Mouse (Mus musculus): ENCODE data around the gene 1810062G17Rik.
A peak's percentile ranks its signal among the peaks of the same experiment; 100 is the strongest.

1810062G17Rik gene

DNA sequence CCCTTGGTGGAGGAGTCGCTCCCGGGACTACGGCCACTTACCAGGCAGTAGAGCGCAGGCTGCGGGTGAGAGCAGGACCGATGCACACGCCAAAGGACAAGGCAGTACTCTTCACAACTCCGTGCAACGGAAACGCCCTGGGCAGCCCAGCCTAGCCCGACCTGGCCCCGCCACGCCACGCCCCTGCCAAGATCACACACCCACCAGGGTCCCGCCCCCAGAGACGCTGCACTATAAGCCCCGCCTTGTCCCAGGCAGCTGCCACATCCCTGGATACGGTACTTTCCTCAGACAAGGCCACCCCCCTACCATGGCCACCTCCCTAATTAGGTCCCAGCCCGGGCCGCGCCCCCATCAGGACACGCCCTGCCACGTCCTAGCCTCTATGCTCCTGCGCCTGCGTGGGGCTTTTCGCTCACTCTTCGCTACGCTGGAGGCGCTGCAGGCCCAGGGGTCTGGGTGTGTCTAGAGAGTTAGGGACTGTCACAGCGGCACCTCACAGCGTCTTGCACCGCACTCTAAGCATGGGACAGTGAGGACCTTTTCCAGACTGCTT is at the start of gene 1810062G17Rik, which contains the start of gene Anxa5:
Gene 1810062G17Rik, plus strand, starts transcription at position 406 of the 556 bp plus-strand sequence.
Gene Anxa5, minus strand, starts transcription at position 363 of the 556 bp plus-strand sequence.
- peak; percentile 98 to 99 for DNase-seq

DNA sequence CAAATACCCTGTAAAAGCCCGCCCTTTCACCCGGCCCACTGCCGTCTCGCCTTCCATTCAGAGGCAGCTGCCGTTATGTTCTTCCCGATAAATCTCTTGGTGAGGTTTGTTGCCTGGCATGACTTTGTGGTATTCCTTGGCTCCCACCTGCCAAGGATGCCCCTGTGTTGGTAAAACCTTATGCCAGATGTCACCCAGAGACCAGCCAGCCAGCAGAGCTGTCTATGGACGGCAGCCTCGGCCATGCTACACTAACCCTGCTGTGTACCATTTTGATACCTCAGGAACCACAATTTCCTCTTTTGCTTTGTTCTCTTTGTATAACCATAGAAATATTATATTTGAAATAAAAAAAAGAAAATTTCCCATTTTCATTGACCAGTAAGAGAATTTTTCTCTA is 48.4 kb upstream of the 1810062G17Rik start:
- no peak for DNase-seq

DNA sequence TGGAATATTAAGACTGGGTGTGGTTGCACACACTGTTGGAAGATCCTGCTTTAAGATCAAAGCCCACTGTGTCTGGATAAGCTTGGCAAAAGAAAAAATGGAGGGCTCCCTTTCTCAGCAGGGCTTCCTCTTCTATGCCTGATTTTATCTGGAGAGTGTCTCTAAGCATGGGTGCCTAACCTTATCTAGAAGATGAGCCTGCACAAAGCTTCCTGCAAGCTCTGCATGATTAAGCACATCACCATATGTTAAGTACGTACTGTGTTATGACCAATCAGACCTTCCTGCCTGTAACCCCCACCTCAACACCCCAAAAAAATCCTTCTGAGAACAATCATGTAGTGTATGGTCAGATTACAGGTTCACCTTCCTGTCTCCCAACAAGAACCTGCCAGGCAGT is 45.4 kb upstream of the 1810062G17Rik start:
- DNase-seq = no peak

DNA sequence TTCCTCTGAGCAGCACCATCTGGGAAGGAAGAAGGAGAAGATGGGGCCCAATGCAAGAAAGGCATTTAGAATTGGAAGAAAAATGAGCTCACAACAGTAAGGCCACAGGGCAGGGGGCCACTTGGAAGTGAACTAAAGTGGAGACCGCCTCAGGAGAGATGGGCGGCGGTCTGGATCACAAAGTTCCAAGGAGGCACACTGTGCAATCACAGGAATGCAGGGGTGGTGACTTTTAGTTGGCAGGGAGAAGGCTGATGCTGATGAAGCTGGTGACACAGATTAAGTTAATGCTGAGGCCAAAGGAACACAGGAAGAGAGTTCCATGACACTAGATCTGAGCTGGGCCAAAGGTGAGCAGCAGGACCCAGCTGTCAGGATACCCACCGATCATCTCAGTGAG is 35.5 kb upstream of the 1810062G17Rik start:
- no peak for DNase-seq

DNA sequence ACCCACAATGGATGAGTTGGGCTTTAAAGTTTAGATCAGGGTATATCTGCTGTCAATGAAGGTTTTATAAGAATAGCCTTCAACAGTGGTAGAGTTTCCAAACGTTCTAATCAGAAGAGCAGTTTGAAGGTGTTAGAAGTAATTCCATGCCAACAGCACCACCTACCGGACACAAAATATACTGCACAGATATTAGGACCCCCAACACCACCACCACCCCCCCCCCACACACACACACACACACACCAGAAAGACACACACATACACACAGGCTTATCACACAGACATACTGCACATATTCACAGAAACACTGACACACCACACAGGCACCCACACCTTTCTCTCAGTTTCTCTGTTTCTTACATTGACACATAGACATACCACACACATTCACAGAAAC is 33.3 kb upstream of the 1810062G17Rik start:
- peak; percentile 49 to 66 for DNase-seq

DNA sequence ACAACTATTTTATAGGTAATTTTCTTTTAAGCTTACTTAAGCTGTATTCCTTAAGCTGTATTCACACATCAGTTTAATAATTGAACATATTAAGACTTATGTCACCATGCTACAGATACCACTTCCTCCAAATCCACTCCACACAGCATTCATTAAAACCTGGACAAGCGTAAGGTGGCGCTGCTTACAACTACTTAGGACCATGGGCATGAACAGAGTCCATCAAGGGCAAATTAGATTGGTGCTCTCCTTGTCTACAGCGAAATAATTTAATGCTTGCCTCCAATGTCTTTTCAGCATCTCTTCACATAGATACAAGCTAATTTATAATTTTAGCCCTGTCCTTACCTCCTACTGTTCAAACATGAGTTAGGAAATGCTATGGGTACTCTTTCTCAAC is 29.7 kb upstream of the 1810062G17Rik start:
- DNase-seq = no peak

DNA sequence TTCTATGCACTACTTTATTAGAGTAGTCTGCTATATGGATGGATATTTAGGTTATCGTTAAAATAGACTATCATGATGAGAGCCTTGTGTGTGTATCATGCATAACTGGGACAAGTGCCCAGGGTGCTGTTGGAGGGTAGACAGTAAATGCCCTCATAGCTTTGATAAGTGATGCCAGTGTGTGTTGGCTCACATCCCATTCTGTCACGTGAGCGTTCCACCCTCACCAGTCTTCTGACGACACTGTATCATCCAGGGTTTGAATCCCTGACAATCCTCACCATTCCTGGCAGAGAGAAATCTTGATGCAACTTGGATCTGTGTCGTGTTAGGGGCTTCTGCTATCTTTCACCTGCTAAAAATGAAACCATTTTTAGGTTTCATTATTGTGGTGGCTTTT is 29.2 kb upstream of the 1810062G17Rik start:
- DNase-seq = no peak

DNA sequence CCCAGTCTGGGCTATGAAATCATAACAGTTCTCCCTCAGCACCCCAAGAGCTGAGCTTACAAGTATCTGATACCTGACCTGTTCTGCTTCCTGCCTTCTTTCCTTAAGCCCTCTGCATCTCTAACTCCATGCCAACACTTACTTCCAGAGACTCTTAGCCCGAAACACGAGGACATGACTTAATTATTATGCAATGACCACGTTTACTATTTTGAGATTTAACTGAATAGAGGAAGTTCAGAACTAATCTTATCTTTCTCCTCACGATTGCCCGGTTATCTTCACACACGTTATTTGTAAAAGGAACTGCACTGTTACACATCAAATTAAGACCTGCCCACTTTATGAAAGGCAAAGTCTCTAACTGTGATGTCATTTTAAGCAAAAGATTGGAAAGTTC is 28.8 kb upstream of the 1810062G17Rik start:
- DNase-seq = no peak

DNA sequence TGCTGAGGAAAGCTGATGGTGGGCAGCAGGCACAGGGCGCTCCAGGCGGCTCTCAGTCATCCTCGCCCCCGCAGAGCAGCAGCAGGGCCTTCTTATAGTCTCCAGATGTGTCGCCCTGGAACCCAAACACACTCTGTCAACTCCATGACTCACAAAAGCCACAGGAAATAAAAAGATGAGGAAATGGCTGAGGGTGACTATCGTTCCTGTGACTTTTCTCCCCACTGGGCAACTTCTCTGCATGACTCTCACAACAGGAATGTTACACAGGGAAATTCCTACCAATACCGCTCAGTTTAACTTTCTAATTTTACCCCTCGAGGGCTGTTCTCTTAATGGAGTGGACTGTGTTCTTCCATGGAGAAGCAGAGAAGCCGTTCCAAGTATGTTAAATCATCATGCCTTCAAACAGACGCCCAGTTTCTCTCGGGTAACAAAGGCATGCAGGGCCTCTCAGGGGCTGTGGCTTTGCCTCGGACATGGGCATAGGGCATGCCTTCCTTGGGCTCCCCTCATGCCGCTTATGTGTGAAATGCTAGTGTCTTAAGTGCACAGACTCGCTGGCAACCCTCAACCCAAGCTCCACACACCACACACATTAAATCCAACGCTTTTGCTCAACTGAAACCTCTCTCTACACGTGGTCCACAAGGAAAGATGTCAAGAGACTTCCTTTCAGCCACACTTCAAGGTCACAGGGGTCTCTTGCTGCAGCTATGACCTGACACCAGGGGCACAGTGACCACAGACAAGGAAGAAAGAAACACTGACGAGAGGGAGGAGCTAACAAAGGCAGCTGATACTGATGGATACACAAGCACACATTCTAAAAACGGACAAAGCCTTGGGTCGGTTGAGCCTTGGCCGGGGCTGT is 26.2 kb upstream of the 1810062G17Rik start:
- DNase-seq = peak in 1 of 2 experiments; percentile 17

DNA sequence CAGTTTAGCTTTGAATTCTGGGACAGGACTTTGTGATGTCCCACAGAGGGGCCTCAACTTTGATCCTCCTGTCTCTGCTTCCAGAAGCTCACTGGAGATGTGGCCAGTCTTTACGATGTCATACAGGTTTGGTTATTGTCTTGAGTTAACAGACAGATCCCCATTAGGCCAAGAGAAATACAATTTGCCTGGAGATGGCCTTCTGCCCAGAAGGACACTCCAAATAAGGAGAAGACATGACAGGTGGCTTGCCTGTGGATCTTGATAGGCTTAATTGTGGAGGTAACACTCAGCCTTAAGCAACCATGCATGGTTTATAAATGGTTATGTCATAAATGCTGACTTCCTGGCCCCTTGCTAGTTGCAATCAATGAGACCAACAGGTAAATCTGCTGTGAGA is 23.2 kb upstream of the 1810062G17Rik start:
- no peak for DNase-seq

DNA sequence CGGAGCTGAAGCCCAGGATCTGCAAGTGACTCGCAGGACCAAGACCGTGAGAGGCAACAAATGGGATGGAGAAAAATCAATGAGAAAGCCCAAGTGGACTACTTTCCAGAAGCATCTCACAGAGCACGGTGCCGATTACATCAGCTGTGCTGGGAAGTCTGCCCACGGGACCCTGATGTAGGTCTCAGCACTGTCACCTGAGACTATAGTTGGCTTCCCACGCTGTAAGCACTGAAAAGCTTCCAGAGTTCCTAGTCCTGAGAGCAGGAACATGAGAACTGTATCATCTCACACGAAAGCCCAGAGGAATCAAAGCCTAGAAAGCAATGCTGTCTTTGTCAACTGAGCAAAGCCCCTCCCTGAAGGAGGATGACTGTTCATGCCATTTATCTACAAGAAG is 20.6 kb upstream of the 1810062G17Rik start:
- no peak for DNase-seq

DNA sequence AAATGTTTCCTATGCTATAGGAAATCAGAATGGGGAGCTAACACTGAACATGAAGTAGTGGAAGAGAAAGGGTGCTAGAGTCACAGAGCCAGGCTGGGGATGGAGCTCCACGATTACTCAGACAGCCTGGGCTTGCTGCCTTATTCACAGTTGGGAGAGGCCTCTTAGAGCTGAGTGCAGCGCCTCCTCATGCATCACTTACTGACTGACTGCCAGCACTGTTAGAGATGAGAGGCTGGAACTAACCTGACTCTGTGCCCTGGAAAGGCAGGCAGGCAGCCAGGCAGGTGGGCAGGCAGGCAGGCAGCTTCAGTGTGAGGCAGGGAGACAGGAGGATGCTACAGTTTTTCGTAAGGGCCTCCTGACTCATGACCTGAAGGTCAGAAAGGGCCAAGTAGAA is 20.2 kb upstream of the 1810062G17Rik start:
- DNase-seq = no peak

DNA sequence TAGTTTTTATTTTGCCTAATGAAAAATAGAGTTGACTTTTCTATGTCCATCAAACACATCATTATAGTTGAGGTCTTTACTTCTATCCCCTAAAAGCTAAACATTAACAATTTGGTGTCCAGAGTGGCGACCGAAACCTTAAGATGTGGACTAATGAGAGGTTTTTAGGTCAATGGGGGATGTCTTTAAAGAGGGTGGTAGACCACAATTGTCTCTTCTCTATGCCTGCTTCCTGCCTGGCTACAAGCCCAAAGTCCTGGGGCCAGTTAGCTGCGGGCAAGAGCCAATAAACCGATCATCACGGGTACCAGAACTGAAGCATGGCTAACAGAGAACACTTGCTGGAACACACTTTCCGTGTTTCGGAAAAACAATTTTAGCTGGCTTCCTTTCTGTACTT is 15.0 kb upstream of the 1810062G17Rik start:
- DNase-seq = no peak

DNA sequence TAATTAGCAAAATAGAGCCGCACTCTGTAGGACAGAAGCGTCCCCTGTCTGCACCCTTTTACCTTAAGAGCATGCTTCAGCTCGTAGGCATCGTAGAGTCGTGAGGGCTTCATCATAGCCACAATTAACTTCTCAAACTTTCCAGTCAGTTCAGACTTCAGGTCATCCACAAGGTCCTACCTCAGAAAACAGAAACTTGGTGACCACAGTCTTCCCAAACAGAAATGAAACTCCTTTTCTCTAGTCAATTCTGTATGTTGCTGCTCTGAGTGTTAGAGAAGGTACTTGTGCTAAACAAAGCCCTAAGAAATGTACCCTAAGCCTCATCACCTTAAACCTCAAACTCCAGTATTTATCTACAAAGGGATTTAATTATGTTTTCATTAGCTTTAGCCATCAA is 13.9 kb upstream of the 1810062G17Rik start:
- no peak for DNase-seq

DNA sequence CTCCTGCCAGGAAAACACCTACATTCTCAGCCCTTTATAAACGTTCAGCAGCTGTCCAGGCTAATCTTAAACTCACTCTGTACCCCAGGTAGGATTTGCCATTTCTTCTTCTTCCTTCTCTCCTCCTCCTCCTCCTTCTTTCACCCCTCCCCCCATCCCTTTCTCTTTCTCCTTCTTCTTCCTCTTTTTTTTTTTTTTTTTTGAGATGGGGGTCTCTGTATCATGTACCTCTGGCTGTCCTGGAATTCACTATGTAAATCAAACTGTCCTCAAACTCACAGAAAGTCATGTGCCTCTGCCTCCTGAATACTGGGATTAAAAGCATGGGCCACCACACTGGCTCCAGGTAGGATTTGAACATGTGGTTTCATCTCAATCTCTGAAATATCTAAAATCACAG is 13.4 kb upstream of the 1810062G17Rik start:
- no peak for DNase-seq

DNA sequence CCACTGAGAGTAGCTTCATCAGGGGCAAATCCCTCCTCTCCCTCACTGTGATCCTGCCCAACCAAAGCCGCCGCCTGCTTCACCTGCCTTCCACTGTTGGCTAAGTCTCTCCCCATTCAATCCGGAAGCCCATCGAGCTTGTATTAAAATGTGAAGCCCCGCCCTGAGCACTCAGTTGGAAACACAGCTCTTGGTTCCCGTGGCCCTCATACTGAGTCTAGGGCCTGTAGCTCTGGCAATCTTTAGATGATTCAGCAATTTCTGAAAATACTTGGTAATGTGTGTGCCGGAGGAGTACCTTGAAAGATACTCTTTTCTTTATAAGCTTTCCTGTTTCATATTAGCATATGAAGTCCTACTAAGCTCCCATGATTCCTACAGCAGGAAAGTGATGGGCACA is 10.2 kb upstream of the 1810062G17Rik start:
- DNase-seq = no peak

DNA sequence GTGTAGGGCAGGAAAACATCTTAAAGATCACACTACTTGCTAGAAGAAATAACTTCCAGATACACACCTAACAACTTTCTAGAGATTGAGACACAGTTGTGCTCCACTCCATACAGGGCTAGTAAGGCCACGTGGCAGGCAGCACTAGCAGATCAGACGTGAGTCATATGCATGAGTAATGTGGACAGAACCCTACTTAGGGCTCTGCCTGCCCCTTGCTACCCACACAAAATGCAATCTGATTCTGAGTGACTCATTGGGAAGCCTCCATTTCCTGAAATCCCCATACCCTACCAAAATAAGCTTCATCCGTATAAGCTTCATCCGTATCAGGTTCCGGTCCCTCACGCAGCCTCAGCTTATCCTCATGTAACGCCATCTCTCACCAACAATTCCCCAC is 8.1 kb upstream of the 1810062G17Rik start:
- no peak for DNase-seq

DNA sequence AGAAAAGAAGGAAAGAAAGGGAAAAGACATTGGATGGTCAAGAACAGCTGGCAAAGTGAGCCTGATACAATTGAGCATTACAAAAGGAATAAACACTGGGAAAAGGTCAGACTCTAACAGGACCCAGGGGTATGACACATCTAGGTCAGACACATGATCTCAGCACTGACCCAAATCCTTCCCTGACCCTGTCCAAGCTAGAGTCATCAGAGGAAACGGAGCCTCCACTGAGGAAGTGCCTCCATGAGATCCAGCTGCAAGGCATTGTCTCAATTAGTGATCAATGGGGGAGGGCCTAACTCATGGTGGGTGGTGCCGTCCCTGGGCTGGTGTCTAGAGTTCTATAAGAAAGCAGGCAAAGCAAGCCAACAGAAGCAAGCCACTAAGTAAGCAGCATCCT is 6.9 kb upstream of the 1810062G17Rik start:
- no peak for DNase-seq

DNA sequence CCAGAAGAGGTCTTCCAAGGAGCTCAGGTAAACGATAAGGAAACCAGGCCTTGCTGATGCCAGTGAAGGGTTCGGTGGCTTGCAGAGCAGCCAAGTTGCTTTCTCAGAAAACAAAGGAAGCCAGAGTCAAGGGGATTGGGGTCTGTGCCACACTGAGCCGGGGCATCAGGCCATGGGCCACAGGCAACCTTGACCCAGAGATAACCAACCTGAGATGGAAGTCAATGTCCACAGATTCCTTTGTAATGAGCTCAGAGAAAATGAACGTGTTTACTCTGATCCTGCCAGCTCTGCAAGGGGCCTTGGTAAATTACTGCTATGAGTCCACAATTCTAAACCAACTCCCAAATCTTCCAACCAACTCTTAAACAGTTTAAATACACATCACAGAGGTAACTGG is 3.9 kb upstream of the 1810062G17Rik start:
- DNase-seq = no peak

DNA sequence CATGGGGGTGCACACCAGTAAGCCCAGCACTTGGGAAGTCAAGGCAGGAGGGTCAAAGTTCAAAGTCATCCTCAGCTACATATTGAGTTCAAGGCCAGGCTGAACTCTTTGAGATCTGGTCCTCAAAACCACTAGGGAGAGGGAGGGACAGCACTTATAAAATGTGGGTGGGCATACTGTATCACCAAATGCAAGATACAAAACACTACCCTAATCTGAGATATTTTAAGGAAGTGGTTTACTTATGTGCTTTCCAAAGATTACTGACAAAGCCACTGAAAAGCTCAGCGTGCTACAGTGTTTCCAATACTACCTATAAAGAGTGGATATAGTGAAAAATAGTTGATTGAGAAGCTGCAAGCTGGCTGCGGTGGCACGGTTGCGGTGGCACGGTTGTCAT is 2.5 kb upstream of the 1810062G17Rik start:
- DNase-seq = no peak

DNA sequence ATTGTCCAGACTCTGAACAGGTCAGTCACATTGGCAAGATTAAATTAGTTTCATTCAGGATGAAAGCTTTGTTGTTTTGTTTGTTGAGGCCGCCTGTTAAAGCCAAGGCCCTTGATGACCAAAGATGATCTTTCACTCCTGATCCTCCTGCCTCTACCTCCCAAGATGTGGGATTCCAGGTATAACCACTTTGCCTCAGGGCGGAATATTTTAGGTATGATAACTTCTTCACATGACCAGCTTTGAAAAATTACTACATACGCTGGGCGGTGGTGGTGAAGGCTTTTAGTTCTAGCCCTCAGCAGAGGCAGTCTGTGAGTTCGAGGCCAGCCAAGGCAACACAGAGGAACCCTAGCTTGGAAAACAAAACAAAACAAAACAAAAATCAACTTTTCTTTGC is 1.3 kb upstream of the 1810062G17Rik start:
- no peak for DNase-seq

DNA sequence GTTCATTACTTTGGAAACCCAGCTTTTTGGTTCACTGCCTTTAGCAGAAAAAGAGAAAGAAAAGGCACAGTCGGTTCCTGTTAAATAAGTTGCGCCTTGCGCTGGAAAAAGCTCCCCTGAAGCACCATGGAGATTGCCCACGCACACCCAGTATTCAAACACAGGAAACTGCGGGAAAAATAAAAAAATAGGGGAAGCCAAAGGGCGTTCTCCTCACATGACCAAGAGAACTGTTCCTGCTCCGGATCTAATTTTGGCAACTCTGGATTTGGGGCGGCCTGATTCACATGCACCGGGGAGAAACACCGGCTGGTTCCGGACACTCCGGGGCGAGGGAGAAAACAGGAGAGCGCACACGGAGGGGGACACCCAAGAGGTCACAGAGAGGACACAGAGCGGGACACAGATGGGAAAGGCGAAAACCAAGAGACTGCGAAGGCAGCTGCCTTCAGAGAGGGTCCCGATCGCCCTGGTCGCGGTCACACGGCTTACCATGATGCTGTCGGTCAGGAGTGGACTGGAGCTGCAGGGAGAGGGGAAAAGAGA is 726 bp upstream of the 1810062G17Rik start:
- DNase-seq = peak in 1 of 2 experiments; percentile 67

DNA sequence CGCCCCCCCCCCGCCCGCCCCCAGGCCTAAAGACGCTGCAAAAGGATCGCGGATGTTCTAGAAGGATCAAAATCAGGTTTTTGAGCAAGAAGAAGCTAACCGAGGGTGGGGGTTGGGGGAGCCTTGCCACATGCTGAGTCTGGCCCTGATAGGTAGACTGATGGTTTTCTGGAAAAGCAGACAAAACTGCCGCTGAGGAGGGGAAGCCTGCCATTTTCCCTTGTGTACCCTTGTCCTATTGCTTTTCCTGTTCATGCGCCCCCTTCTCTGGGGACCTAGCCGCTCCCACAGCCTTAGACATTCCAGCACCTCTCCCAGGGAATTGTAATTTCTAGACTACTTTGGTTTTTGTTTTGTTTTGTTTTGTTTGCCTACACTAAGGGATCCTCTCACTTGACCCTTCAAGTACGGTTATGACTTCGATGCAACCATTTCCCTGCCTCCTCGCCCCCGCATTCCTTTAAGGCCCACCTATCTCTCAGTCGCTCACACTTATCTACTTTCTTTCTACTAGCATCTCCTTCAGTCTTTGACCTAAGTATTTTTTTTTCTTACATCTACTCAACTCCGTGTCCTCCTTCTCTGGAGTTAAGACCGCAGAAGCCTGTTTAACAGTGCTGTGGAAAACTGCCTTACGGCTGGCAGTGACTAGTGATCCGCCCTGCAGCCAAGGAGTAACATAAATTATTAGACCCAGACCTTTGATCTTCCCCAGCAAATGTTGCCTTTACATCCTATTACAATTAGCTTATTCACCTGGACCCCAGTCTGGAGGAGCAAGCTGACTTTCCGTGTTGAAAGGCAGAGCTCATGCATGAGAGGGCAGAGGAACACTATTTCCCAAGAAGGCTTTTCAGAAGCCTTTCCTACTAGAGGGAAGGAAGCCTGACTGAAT is 771 bp downstream of the 1810062G17Rik start:
- DNase-seq = peak; percentile 39 to 57

All from kidney, postnatal 4 days (tissue).